Mouse (Mus musculus): ENCODE data around the gene Klhl10. TPM values are rescaled to one million over a fixed set of nuclear protein-coding genes. Genes with fewer than 3 reads are reported as not detected.

Gene Klhl10
- polyA plus RNA-seq (2017; shearing (Covaris generic)), result 0.45 TPM

DNA sequence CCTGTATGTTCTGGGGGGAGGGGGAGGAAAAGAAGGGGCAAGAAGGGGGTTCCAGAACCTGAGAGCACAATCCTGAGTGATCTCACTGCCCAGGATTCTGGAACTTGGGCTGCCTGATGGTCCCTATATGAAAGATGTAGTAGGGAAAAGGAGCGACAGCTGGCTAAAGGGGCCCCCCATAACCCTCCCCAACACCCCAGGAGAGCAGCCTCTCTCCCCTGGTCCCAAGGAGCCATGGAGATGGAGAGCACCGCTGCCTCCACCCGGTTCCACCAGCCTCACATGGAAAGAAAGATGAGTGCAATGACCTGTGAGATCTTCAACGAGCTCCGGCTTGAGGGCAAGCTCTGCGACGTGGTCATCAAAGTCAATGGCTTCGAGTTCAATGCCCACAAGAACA, at the start of gene Klhl10, which contains the start of gene Nt5c3b:
Gene Klhl10, plus strand, starts transcription at position 121 of the 400 bp plus-strand sequence.
Gene Nt5c3b, minus strand, starts transcription at position 12 of the 400 bp plus-strand sequence.

DNA sequence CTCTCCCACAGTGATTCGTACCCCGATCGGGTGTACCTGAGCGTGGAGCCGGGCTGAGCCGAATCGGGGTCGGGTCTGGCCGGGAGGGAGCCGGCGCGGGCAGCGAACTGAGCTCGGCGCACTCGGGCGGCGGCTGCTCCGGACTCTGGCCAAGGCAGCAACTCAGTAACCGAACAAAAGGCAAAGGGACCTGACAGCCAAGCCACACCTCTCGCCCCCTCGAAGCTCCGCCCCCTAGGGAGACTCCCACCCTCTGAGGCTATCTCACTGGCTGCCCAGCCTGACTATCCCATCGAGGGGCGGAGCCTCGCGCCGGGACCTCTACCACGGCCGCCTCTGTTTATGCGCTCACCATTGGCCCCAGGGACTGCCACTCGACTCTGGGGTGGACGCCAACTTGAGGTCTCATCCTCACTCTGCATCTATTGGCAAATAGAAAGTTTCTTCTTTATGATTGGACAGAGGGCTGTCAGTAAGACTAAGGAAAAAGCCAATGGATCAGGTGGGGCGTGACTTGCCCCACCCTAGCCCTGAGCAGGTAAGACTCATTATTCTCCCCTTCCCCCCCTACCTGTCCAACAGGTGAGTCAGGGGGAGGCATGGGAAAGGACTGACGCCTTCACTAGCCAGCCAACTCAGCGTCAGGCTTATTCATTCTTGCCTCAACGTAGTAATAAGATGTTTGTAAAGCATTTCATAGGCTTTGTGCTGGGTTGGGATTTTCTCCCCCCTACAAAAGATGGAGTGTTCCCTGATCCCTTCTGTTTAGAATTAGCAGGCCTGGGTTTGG, 43.9 kb upstream of the Klhl10 start, which contains the start of gene Jup:
Gene Jup, minus strand, starts transcription at position 164 of the 790 bp plus-strand sequence.

DNA sequence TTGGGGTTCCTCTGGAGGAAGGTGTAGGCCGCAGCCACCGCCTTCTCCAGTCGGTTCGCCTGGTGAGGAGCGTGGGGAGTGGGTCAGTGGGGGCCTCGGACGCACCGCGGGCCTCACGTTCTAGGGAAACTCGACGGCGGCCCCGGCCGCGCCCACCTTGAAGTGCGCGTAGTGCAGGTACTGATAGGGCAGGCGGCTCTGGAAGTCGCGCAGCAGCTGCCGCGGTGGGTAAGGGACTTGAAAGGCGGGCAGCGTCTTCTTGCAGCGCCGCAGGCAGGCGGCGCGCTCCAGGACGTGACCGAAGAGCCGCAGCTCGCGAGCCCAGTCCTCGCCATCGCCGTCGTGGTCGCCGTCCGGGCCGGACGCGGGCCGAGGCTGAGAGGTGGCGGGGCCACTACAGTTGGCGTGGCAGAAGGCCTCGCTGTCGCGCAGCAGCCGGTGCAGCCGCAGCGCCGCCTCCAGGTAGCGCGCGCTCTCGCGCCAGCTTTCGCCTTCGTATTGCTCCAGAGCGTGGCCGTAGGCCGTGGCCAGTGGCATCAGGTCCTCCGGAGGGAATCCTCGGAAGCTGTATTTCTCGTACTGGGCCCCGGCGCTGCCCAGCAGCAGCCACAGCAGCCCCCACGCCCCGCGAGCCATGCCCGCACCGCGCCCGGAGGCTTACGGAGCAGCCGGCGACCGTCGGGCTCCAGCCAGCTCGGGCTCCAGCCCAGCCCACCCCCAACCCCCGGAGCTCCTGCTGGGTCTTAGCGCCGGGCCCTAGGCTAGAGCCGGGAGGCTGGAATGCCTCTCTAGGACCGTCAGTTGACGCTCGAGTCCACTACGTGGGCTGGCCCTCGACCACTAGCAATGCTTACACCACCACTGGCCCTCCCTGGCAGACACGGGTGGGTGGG, 27.4 kb upstream of the Klhl10 start, which contains the start of gene P3h4:
Gene P3h4, minus strand, starts transcription at position 816 of the 893 bp plus-strand sequence.

DNA sequence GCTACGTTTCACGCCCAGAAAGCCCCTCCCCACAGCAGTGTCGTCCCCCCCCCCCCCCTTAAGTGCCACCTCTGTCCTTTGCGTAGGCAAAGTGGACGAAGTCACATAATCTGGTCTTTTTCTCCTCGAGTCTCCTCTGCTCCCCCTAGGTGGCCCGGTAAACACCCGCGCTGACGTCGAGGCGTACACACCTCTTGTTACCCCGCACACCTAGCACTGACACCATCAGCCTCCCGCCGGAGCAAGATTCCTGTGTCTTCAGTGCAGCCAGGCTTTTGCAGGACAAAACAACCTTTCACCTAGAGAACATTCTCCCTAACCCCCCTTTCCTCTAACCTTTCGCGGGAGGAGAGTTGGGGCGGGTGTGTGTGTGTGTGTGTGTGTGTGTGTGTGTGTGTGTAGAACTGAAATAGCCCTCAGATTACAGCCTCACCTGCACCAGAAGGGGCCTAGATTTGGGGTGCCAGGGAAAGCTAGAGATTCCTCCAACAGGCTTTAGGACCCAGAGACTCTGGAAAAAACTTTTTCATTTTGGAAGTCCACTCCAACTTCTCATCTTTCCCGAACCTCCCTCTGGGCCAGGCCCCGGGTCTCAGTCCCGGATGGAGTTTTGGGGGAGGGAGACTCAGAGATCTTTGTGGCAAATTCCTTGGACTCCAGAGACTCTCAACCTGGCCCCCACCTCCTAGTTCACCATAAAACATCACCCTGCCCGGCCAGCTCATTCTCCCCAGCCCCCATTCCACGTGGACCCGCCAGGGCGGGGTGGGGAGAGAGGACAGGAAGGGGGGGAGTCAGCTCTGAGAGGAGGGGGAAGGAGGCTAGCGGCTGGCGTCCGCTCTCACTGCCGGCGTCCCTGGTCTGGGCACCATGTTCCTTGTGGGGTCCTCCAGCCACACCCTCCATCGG, 26.5 kb upstream of the Klhl10 start, which contains the start of gene Fkbp10:
Gene Fkbp10, plus strand, starts transcription at position 784 of the 909 bp plus-strand sequence.

DNA sequence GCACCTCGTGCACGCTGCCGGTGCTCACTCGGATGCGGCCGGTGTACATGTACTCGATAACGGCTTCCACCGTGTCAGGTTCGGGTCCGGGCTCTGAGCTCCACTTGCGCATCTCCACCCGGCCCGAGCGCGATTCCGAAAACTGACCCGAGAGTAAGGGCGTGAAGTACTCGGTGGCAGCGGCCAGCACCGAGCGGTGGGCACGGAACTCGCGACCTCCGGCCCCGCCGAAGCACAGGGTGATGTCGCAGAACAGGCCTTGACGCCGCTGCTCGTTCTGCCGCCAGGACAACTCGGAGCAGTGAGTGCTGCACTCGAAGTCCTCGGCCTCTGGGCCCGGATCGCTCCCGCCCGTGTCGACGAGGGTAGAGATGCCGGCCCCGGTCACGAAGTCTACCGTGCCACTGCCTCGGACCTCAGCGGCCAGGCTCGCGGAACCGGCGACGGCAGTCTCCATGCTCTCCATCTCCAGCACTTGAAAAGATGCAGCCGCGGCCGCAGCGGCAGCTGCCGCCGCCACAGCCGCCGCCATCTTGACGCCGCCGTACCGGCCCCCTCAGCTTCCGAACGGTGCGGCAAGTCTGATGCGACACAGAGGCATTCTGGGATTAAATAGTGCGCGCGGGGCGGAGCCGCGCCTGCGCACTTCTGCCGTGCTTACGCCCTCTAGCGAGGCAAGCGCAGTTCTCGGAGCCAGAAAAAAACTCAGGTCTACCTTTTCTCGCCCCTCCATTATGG, 30.6 kb downstream of the Klhl10 start, which contains the start of gene Klhl11:
Gene Klhl11, minus strand, starts transcription at position 545 of the 738 bp plus-strand sequence.

Other genes starting within 250 kb of the Klhl10 start
- gene Krt9, start 248.7 kb upstream of the Klhl10 start, polyA plus RNA-seq (2017; shearing (Covaris generic)), result not detected
- not detected for gene Krt14, start 234.4 kb upstream of the Klhl10 start, polyA plus RNA-seq (2017; shearing (Covaris generic))
- not detected for gene Krt16, start 193.0 kb upstream of the Klhl10 start, polyA plus RNA-seq (2017; shearing (Covaris generic))
- gene Krt17, start 180.9 kb upstream of the Klhl10 start, polyA plus RNA-seq (2017; shearing (Covaris generic)), result 3.8 TPM
- not detected for gene Krt42, start 172.0 kb upstream of the Klhl10 start, polyA plus RNA-seq (2017; shearing (Covaris generic))
- 3,233 TPM for gene Eif1, start 122.0 kb upstream of the Klhl10 start, polyA plus RNA-seq (2017; shearing (Covaris generic))
- not detected for gene Gast, start 107.5 kb upstream of the Klhl10 start, polyA plus RNA-seq (2017; shearing (Covaris generic))
- gene Hap1, start 85.8 kb upstream of the Klhl10 start, polyA plus RNA-seq (2017; shearing (Covaris generic)), result 2.6 TPM
- gene Jup, start 44.2 kb upstream of the Klhl10 start, polyA plus RNA-seq (2017; shearing (Covaris generic)), result 2.5 TPM
- not detected for gene P3h4, start 27.1 kb upstream of the Klhl10 start, polyA plus RNA-seq (2017; shearing (Covaris generic))
- not detected for gene Fkbp10, start 26.2 kb upstream of the Klhl10 start, polyA plus RNA-seq (2017; shearing (Covaris generic))
- 166 TPM for gene Nt5c3b, start 109 bp upstream of the Klhl10 start, polyA plus RNA-seq (2017; shearing (Covaris generic))
- gene Klhl11, start 30.8 kb downstream of the Klhl10 start, polyA plus RNA-seq (2017; shearing (Covaris generic)), result 2.9 TPM
- 206 TPM for gene Acly, start 86.1 kb downstream of the Klhl10 start, polyA plus RNA-seq (2017; shearing (Covaris generic))
- 0.15 TPM for gene Ttc25, start 103.7 kb downstream of the Klhl10 start, polyA plus RNA-seq (2017; shearing (Covaris generic))
- 425 TPM for gene Cnp, start 133.0 kb downstream of the Klhl10 start, polyA plus RNA-seq (2017; shearing (Covaris generic))
- 33.4 TPM for gene Nkiras2, start 177.3 kb downstream of the Klhl10 start, polyA plus RNA-seq (2017; shearing (Covaris generic))
- 661 TPM for gene Dnajc7, start 178.3 kb downstream of the Klhl10 start, polyA plus RNA-seq (2017; shearing (Covaris generic))